Mouse (Mus musculus) spleen, adult 2 months (tissue): ENCODE data around the gene Grm1.

ENCODE experiments used
- CTCF ChIP-seq: fragments of 200-500 bp; IDR thresholded peaks from 2 replicates; pipeline ENCODE4 v1.5.1; 2011; ENCODE audit warnings: mild to moderate bottlenecking, inconsistent platforms; ENCODE audit not compliant: insufficient read depth, insufficient read length, insufficient replicate concordance; ENCODE audit errors: extremely low read depth
- POLR2A ChIP-seq: fragments of 200-500 bp; IDR thresholded peaks from 2 replicates; pipeline ENCODE4 v1.6.1; 2011; ENCODE audit warnings: low read depth, low read length, inconsistent platforms

- TF ChIP-seq CTCF (no peak), POLR2A (no peak)
These were observed 168.5 kb downstream of the Grm1 start for GRCm38 (mm10) chr10:10913621-10914020.
